Mouse (Mus musculus) adrenal gland (tissue): ENCODE measurements around the gene Polrmt.
"Not testable (repeated sequence)": the region's sequence is repeated elsewhere in the genome, so short reads cannot be mapped to it uniquely, and the experiment has no call there.

Experiments used
- intact Hi-C: fragments of 180-260 bp; cut with DNase I; formaldehyde crosslinking; loops from one replicate; pipeline ENCODE4 v1.15.1; 2025

The Polrmt gene

GRCm38 (mm10) chr10:79712499-79713126 is 33.8 kb downstream of the Polrmt start:
- intact Hi-C loops, result no loop called here

- intact Hi-C loops, result no loop called here
Measured at GRCm38 (mm10) chr10:79712029-79712428, 34.4 kb downstream of the Polrmt start.

- intact Hi-C loops, result loop anchor here (5.0 kb wide), 1 partner anchor 73 kb away; no protein-coding TSS in a partner anchor
Measured at GRCm38 (mm10) chr10:79709307-79709706, 37.1 kb downstream of the Polrmt start.

- intact Hi-C loops, result loop anchor here (5.0 kb wide), 1 partner anchor 74 kb away; no protein-coding TSS in a partner anchor
Measured at GRCm38 (mm10) chr10:79708668-79709067, 37.7 kb downstream of the Polrmt start.

- intact Hi-C loops, result loop anchor here (5.0 kb wide), 1 partner anchor 75 kb away; no protein-coding TSS in a partner anchor
Measured at GRCm38 (mm10) chr10:79707759-79708158, 38.6 kb downstream of the Polrmt start.

GRCm38 (mm10) chr10:79707162-79707561 is 39.2 kb downstream of the Polrmt start:
- intact Hi-C loops, result loop anchor here (5.0 kb wide), 1 partner anchor 75 kb away; no protein-coding TSS in a partner anchor

- intact Hi-C loops, result loop anchor here (5.0 kb wide), 1 partner anchor 76 kb away; no protein-coding TSS in a partner anchor
Measured at GRCm38 (mm10) chr10:79706406-79707094, 39.8 kb downstream of the Polrmt start.

- intact Hi-C loops, result loop anchor here (5.0 kb wide), 1 partner anchor 76 kb away; no protein-coding TSS in a partner anchor
Measured at GRCm38 (mm10) chr10:79705951-79706350, 40.4 kb downstream of the Polrmt start.

GRCm38 (mm10) chr10:79704970-79705360 is 41.4 kb downstream of the Polrmt start:
- intact Hi-C loops, result loop anchor here (5.0 kb wide), 1 partner anchor 77 kb away; no protein-coding TSS in a partner anchor

GRCm38 (mm10) chr10:79704065-79704969 is 42.1 kb downstream of the Polrmt start, which contains the start of gene Bsg:
Gene Bsg (plus strand): TSS chr10:79704491.
- intact Hi-C loops, result no loop called here

GRCm38 (mm10) chr10:79703541-79703940 is 42.8 kb downstream of the Polrmt start:
- intact Hi-C loops, result no loop called here

- intact Hi-C loops, result not testable (repeated sequence)
Measured at GRCm38 (mm10) chr10:79702970-79703369, 43.4 kb downstream of the Polrmt start.

- intact Hi-C loops, result no loop called here
Measured at GRCm38 (mm10) chr10:79701443-79702129, 44.8 kb downstream of the Polrmt start.

- intact Hi-C loops, result no loop called here
Measured at GRCm38 (mm10) chr10:79700676-79701075, 45.7 kb downstream of the Polrmt start.

- intact Hi-C loops, result loop anchor here (5.0 kb wide), 1 partner anchor 89 kb away; no protein-coding TSS in a partner anchor
Measured at GRCm38 (mm10) chr10:79698459-79698858, 47.9 kb downstream of the Polrmt start.

- intact Hi-C loops, result loop anchor here (5.0 kb wide), 1 partner anchor 89 kb away; no protein-coding TSS in a partner anchor
Measured at GRCm38 (mm10) chr10:79697916-79698315, 48.5 kb downstream of the Polrmt start.

GRCm38 (mm10) chr10:79696129-79696651 is 50.2 kb downstream of the Polrmt start:
- intact Hi-C loops, result loop anchor here (5.0 kb wide), 1 partner anchor 91 kb away; no protein-coding TSS in a partner anchor

GRCm38 (mm10) chr10:79695231-79696128 is 50.9 kb downstream of the Polrmt start:
- intact Hi-C loops, result loop anchor here (5.0 kb wide), 1 partner anchor 92 kb away; no protein-coding TSS in a partner anchor

- intact Hi-C loops, result no loop called here
Measured at GRCm38 (mm10) chr10:79694379-79694655, 52.1 kb downstream of the Polrmt start.
